Mouse (Mus musculus): ENCODE measurements around the gene Lrig1. TPM values are rescaled to one million over a fixed set of nuclear protein-coding genes. Genes with fewer than 3 reads are reported as not detected.

Lrig1 gene
- total and polyA plus RNA-seq, 2 experiments from 2014 or later = 16.6 to 90.8 TPM

DNA sequence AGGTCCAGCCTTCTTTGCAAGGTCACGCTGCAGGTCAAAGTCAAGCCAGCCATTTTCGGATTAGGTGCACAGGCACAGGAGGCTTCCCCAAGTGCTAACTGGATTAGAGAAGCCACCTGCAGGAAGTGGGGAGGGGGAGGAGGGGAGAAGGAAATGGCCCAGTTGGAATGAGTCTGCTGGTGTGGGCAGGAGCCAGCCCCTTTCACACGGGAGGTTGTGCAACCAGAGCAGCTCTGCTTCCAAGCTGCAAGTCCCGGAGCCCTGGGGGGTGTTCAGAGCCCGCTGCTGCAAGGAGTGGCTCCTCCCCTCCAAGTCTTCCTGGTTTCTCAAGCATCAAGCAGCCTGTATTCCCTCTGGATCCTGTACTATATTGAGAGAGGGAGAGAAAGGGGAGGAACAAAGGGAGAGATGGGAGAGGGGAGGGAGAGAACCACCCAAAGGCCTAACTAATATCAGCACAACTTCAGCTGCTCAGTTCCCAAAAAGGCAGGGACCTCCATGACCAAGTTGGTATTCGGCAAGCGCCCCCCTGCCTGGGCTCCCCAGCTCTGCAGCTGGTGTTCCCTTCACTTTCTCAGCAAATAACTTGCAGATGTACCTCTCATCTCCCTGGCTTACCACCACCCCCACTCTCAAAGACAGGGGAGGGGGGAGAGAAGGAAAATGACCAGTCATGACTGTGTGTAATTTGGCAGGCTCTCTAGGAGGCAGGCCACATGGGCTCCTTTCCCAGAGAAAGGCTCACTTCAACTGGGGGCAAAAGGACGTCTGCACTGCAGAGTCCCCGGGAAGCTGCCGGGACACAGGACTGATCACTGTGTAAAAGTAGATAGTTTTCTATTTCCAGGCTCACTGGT is 52.2 kb downstream of the Lrig1 start:
- 23% methylated on average over 10 of the region's 10 CpGs for WGBS
- Histone ChIP-seq H3K27ac (ENCODE audit: low read depth, low read length) (peak overlapping the region; percentile 28; the same call in 1 of the 2 replicates), H3K9ac (replicated peaks; ENCODE audit: low read length, poor library complexity, severe bottlenecking) (no peak overlapping the region), H3K4me3 (ENCODE audit: low read depth, low read length) (no peak overlapping the region), H3K9me3 (ENCODE audit: low read length) (no peaks in the 10 kb centered on the region), H3K4me1 (ENCODE audit: insufficient read depth, low read length) (peaks cover 3% of the 10 kb centered on the region), H3K36me3 (ENCODE audit: insufficient read depth, low read length) (no peaks in the 10 kb centered on the region), H3K27me3 (ENCODE audit: insufficient read depth, low read length) (no peaks in the 10 kb centered on the region), H3K4me2 (ENCODE audit: low read depth, low read length, poor library complexity, severe bottlenecking) (no peak overlapping the region)
- no peak for TF ChIP-seq CTCF (IDR thresholded peaks at IDR 0.05)
- peak; percentile 82 for ATAC-seq (ENCODE audit: low FRiP score)
- peak; percentile 74 for DNase-seq (ENCODE audit: low spot score)

DNA sequence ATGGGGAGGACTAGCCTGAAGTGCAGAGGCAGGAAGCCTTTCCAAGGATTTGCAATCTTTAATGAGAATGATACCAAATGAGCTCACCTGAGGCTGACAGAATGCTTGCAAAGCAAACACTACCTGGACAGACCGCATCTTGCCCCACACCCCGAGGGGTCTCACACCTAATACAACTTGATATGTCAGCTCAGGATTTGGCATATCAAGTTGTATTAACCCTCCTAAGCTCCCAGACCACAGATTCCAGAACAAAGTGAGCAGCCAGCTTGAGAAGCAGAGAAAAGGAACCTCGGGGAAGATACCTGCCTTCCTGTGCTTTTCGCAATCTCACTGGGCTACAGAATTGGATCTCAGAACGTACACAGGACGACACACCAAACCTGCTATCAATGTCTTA is 53.1 kb downstream of the Lrig1 start:
- TF ChIP-seq CTCF (IDR thresholded peaks at IDR 0.05) = no peak

DNA sequence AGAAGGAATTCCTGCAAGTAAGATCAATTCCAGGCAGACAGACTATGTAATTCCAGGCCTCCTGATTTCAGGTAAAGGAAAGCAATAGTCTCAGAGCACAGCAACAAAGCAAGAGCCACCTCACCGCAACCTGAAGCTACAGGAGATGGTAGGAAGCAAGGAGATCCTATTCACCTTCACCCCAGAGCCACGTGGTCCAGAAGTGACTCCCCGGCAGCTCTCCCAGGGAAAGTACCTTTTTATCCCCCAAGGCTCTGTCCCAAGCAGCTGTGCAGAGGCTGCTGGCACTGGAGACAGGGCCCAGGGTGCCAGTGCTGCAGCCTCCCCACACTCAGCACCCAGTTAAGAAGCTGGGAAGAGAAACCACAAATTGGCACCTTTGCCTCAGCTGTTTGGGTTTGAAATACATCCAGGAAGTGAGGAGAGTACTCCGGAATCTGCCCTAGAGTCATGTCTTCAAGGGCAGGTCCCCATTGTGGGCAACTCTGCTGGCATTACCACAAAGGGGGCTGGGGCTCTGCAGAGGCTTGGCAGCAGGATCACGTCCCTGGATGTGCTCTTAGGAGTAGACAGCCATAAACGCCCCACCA is 53.6 kb downstream of the Lrig1 start:
- H3K9me3 ChIP-seq (ENCODE audit: low read length) = no peaks in the 10 kb centered on the region
- no peak for TF ChIP-seq CTCF (IDR thresholded peaks at IDR 0.05)
- no peaks in the 10 kb centered on the region for H3K27me3 ChIP-seq (ENCODE audit: insufficient read depth, low read length)
- no peaks in the 10 kb centered on the region for H3K36me3 ChIP-seq (ENCODE audit: insufficient read depth, low read length)
- no peak overlapping the region for H3K4me2 ChIP-seq (ENCODE audit: low read depth, low read length, poor library complexity, severe bottlenecking)
- H3K4me1 ChIP-seq (ENCODE audit: insufficient read depth, low read length) = peaks cover 3% of the 10 kb centered on the region
- DNase-seq (ENCODE audit: low spot score) (no peak), ATAC-seq (ENCODE audit: low FRiP score) (no peak)
- 68% methylated on average over 6 of the region's 6 CpGs for WGBS
- 0 out of 2 replicates have a peak overlapping the region, but pooled peaks have one; percentile 13 for H3K27ac ChIP-seq (ENCODE audit: low read depth, low read length)
- H3K4me3 ChIP-seq (ENCODE audit: low read depth, low read length) = no peak overlapping the region
- H3K9ac ChIP-seq (replicated peaks; ENCODE audit: low read length, poor library complexity, severe bottlenecking) = no peak overlapping the region

More for the DNA sequence above, 53.1 kb downstream of the Lrig1 start:
- no peak overlapping the region for H3K9ac ChIP-seq (replicated peaks; ENCODE audit: low read length, poor library complexity, severe bottlenecking)
- DNase-seq (ENCODE audit: low spot score) = no peak
- H3K36me3 ChIP-seq (ENCODE audit: insufficient read depth, low read length) = no peaks in the 10 kb centered on the region
- no peaks in the 10 kb centered on the region for H3K27me3 ChIP-seq (ENCODE audit: insufficient read depth, low read length)
- ATAC-seq (ENCODE audit: low FRiP score) = no peak
- H3K4me1 ChIP-seq (ENCODE audit: insufficient read depth, low read length) = peaks cover 3% of the 10 kb centered on the region
- no peaks in the 10 kb centered on the region for H3K9me3 ChIP-seq (ENCODE audit: low read length)
- H3K27ac ChIP-seq (ENCODE audit: low read depth, low read length) = 0 out of 2 replicates have a peak overlapping the region, but pooled peaks have one; percentile 13
- no peak overlapping the region for H3K4me3 ChIP-seq (ENCODE audit: low read depth, low read length)
- 66% methylated on average over 6 of the region's 6 CpGs for WGBS
- no peak overlapping the region for H3K4me2 ChIP-seq (ENCODE audit: low read depth, low read length, poor library complexity, severe bottlenecking)

DNA sequence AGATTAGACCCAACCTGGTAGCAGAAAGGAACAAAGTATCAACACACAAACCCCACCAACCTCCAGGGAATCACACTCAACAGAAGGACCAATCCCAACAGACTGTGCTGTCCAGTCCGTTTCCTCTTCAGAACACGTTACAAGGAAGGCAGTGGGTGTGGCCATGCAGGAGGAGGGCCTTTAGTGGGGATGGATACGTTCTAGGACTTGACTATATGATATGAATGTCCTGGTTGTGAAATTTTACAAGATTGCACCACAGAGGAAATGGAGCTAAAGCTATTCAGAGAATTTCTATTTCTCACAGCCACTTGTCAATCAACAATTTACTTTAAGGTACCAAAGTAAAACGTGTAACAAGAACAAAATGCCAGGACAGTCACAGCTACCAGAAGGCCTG is 54.2 kb downstream of the Lrig1 start:
- WGBS = 64% methylated on average over 4 of the region's 4 CpGs
- TF ChIP-seq CTCF (IDR thresholded peaks at IDR 0.05) = no peak
- Histone ChIP-seq H3K9me3 (ENCODE audit: low read length) (no peaks in the 10 kb centered on the region), H3K4me2 (ENCODE audit: low read depth, low read length, poor library complexity, severe bottlenecking) (no peak overlapping the region), H3K4me1 (ENCODE audit: insufficient read depth, low read length) (peaks cover 3% of the 10 kb centered on the region), H3K36me3 (ENCODE audit: insufficient read depth, low read length) (no peaks in the 10 kb centered on the region), H3K27me3 (ENCODE audit: insufficient read depth, low read length) (no peaks in the 10 kb centered on the region), H3K9ac (replicated peaks; ENCODE audit: low read length, poor library complexity, severe bottlenecking) (no peak overlapping the region), H3K4me3 (ENCODE audit: low read depth, low read length) (no peak overlapping the region), H3K27ac (ENCODE audit: low read depth, low read length) (no peak overlapping the region)
- no peak for DNase-seq (ENCODE audit: low spot score)
- no peak for ATAC-seq (ENCODE audit: low FRiP score)

DNA sequence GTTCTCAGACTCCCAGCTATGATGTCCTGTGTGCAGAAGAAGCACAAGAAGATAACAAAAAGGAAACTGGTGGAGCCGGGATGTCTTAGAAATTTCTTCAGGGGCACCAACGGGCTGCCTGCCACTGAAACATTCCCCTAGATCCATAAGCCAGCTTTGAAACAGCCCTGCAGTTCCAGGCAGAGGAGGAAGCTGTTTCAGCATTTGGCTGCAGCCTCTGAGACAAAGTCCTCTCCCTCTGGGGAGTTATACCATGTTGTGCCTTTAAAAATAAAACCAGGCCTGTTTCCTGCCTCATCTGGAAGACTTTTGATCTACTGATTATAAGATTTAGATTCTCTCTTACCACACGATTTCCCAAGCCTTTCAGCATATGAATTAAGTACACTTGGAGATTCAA is 55.3 kb downstream of the Lrig1 start:
- no peak overlapping the region for H3K4me3 ChIP-seq (ENCODE audit: low read depth, low read length)
- no peaks in the 10 kb centered on the region for H3K9me3 ChIP-seq (ENCODE audit: low read length)
- no peak for ATAC-seq (ENCODE audit: low FRiP score)
- H3K27me3 ChIP-seq (ENCODE audit: insufficient read depth, low read length) = no peaks in the 10 kb centered on the region
- no peak for DNase-seq (ENCODE audit: low spot score)
- H3K36me3 ChIP-seq (ENCODE audit: insufficient read depth, low read length) = no peaks in the 10 kb centered on the region
- H3K4me2 ChIP-seq (ENCODE audit: low read depth, low read length, poor library complexity, severe bottlenecking) = no peak overlapping the region
- no peak overlapping the region for H3K9ac ChIP-seq (replicated peaks; ENCODE audit: low read length, poor library complexity, severe bottlenecking)
- peaks cover 3% of the 10 kb centered on the region for H3K4me1 ChIP-seq (ENCODE audit: insufficient read depth, low read length)
- no peak overlapping the region for H3K27ac ChIP-seq (ENCODE audit: low read depth, low read length)
- no peak for TF ChIP-seq CTCF (IDR thresholded peaks at IDR 0.05)
- WGBS = 65% methylated on average over 3 of the region's 3 CpGs

DNA sequence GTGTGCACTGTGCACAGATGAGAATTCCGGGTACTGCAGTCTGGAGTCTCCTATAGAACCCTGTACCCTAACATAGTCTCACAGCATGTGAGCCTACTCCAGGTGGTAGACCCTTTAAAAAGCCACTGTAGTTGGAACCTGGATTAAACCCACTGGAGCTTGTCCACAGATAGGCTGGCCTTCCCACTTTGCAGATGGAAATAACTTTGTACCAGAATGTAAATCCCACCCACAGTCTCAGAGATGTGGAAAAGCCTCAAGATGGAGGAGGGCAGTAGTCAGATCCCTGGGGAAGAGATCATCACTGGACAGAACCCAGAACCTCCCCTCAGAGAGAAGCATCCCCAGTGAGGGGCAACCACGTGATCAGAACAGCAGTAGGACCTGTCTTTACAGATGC is 56.0 kb downstream of the Lrig1 start:
- Histone ChIP-seq H3K27ac (ENCODE audit: low read depth, low read length) (no peak overlapping the region; the same call in 1 of the 2 replicates), H3K4me1 (ENCODE audit: insufficient read depth, low read length) (peaks cover 3% of the 10 kb centered on the region), H3K4me2 (ENCODE audit: low read depth, low read length, poor library complexity, severe bottlenecking) (no peak overlapping the region), H3K36me3 (ENCODE audit: insufficient read depth, low read length) (no peaks in the 10 kb centered on the region), H3K9me3 (ENCODE audit: low read length) (no peaks in the 10 kb centered on the region), H3K27me3 (ENCODE audit: insufficient read depth, low read length) (no peaks in the 10 kb centered on the region), H3K4me3 (ENCODE audit: low read depth, low read length) (no peak overlapping the region), H3K9ac (replicated peaks; ENCODE audit: low read length, poor library complexity, severe bottlenecking) (no peak overlapping the region)
- DNase-seq (ENCODE audit: low spot score) = no peak
- TF ChIP-seq CTCF (IDR thresholded peaks at IDR 0.05) = no peak
- WGBS = 81% methylated on average over 2 of the region's 2 CpGs
- ATAC-seq (ENCODE audit: low FRiP score) = no peak

Measured in midbrain, postnatal 0 days (tissue).